Mouse (Mus musculus) R1 (cell line): Measurements from ENCODE around the gene Gne.
A peak's percentile ranks its signal among the peaks of the same experiment; 100 is the strongest.

Source experiments
- DNase-seq: peaks from one replicate; pipeline ENCODE4 v3.0.0-alpha.2; 2018; ENCODE audit warnings: low read depth, low spot score

Gne gene

DNA sequence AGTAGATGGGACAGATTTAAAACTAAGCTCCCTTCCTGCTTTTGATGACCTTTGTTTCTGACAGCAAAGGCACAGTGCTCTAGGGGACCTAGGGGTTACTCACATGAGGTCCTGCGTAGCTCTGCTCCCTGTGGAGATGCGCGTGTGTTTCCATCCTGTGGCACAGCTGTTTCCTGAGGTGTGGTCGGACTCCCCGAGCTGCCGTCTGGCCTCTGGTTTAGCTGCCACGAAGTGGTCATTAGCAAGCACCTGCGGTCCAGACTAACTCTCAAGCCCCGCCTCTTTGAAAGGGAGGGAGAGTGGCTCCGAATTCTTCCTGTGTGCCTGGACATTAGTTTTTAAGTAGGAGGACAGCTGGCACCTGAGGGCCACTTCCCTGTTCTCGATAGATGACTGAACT, at the start of gene Gne:
Gene Gne, minus strand, starts transcription at position 233 of the 400 bp plus-strand sequence.
- DNase-seq, result peak; percentile 29

DNA sequence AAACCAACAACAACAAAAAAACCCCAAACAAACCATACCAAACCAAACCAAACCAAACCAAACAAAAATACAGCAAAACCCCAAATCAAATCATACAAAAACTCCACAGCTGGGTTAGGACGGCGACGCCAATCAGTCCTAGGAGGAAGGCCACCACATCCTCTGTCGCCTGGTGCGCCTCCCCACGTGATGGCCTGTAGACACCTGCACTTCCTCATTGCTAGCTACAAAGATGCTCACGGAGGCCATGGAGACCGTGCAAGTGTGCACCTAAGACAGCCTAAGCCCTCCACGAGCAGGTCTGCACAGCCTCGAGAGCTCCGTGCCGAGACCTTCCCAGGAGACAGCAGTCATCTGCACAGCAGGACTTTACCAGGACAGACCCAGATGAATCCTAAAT, 42.8 kb upstream of the Gne start:
- DNase-seq, result peak; percentile 17

DNA sequence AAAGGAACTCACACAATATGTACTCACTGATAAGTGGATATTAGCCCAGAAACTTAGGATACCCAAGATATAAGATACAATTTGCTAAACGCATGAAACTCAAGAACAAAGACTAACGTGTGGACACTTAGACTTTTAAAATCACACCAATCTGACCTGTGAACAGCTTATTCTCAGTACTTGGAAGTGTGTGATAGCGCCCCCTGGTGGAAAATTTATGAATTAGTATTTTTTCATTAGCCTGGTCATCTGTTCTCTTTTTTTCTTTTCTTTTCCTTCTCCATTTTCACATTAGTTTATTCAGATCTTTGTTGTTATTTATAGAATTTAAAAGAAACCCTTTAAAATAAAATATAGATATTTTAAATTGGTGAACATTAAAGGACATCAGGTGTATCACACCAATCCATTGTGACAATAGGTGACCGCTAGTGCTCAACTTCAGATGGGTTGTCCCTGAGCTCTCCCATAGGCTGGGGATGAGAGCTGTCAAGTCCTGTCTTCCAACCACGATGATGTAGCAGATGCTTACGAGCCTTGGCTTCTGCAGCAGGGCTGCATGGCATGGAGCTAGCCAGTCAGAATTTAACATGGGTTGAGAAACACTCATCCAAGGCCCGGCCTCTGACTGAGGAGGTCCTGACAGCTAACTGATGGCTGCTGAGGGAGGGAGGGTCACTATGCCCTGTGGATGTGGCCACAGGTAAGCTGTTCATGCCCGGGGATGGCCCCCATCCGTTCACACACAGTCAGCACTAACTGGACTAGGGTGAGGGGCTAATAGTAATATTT, 35.6 kb upstream of the Gne start:
- peak; percentile 52 for DNase-seq

DNA sequence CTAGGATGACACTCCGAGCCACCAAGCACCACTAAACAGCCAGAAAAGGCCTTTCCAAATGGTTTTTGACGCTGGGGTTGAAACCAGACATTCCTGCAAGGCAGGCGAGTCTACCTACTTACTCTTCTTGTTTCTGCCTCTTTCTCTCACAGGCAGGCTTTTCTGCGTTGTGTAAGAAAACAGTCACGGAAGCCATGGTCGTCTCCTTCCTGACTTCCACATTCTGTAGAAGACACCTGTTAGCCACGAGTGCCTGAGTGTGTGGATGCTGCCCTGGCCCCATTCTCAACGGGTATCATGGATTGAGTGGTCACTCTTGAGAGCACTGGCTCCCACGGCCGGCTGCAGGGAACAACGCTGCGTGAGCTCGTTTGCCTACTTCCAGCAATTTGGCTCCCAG, 31.1 kb upstream of the Gne start:
- DNase-seq, result no peak

DNA sequence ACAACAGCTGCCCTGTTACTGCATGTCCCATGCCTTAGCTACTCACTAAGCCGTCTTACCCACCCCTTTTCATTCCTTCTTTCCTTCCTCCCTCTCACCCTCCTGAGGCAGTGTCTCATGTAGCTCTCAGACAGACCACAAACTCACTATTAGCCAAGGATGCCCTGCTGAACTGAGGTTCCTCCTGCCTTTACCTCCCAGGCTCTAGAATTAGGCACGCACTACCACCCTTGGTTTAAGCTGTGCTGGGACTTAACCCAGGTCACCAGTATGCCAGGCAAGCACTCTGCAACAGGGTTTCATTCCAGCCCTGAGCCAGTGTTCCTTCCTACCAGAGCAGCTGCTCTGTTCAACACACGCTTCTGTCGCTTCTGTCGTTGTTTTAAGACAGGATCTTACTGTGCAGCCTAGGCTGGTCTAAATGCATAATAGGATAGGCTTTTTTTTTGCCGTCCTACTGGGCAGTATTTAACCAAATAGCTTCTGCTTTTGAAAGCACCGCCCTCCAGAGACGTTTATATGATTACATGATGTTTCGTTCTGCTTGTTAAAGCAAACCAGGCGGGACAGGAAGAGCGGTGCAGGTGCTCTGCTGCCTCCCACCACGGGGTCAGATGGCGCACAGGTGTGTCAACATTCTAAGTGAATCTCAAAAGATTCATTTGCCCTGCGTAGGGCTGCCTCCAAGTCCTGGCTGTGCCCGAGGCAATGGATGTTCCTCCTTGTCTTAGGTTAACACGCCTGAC, 29.6 kb upstream of the Gne start:
- no peak for DNase-seq

DNA sequence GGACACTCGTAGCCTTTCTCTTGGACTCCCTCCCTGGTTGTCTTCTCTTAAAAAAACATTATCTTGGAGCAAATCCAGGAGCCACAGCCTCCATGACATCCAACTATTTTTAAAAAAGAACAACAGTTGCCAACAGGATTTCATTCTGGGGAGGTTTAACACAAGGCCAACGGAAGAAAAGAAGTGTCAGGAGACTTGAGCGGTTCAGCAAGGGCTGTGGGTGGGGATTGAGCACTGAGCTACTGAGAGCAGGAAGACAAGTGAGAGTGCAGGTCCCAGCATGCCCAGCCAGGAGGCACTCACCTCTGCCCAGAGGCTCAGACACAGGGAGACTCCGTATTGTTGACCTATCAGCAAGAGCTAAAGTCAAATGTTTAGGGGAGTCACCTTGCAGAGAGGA, 28.8 kb upstream of the Gne start:
- DNase-seq, result no peak

DNA sequence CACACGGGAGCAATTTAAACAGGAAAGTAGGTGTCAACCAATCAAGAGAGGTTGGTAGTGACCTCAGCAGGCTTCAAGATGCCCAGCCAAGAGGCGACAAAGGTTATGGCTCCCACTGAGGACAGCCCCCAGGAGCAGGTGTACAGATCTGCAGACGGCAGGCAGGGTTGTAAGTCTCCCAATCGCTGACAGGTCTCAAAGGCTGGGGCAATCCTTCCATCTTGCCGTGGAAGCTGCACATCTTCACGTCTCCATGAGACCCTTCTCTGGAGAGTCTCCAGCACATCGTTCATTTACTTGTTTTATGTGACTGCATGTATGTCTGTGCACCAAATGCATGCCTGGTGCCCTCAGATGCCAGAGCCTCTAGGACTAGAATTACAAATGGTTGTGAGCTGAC, 26.8 kb upstream of the Gne start:
- no peak for DNase-seq

DNA sequence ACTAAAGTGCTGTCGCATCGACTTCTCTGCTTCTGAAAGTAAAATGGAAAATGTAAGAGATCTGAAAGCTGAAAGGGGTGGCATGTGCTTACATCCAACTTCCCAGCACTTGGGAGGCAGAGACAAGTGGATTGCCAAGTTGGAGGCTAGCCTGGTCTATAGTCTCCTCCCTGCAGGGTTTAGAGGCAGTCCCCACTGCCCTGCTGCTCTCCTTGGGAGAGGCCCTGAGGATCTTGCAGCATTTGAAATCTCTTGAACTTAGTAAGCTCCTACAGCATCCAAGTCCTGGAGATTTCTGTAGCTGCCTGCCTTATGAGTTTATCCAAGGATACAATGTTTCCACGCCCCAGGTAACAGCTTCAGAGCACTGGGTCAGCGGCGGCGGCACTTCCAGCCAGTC, 24.3 kb upstream of the Gne start:
- DNase-seq, result no peak

DNA sequence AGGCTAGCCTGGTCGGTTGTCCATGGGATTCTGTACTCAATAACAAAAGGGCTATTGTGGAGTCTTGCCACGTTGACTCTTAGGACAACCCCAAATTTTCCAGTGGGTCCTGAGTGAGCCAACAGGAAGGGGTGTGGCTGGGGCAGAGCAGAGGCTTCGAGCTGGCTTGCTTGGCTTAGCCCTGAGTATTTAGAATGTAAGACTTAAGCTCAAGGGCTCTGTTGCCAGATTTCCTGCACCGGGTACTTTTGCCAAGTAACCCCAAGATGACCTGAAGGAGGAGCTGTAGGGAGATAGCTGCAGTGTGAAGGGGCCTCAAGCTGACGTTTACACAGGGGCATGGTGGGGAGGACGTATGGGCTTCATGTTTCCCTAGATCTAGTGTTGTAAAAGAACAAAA, 23.4 kb upstream of the Gne start:
- no peak for DNase-seq

DNA sequence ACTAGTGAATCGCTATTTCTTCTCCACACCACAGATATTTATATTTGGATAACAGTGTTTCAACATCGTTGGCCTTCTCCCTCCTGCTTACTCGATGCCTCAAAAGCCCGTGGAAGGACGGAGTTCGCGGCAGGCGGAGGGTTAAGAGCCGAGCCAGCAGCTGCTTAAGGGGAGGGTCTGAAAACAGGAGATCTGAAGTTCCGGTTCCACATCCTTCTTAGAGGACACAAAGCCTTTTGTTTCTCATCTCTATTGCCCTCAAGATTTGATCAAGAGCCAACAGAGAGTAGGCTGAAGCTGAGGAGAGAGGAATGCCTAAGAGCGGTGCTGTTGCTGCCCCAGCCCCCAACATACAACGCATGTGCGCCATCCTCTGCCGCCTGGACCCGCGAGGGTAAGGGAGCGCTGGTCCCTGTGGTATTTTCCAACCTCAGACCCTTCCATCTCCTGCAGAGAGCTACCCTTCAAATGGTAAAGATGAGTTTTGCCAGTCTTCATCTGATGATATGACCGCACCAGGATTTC, 22.4 kb upstream of the Gne start:
- DNase-seq, result peak; percentile 35

DNA sequence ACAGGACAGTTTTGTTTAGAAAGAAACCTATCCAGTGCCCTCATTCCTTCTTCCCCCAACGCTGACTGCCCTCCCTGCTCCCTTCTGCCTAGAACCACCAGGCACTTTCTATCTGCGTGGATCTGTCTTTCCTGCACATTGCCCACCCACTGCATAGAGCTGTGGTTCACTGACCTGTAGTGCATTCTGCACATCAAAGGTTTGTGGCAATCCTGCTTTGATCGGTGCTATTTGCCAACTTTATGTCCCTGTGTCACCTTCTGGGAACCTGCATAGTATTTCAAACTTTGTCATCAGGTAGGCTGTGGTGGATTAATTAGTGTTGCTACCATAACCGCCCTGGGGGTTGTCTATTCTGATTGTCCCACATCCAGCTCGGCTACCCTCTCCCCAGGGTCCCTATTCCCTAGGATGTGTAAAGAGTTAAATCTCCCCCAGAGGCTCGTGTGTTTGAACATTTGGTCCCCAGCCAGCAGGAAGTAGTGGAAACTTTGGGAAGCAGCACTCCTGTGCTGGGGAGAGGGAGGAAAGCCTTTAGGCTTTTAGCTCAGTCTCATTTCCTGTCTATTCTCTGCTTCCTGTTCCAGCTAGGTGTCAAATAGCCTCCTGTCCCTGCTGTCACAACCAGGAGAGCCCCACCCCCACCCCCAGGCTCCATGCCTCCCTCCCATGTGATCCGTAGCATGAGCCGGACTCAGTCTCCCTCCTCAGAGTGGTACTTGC, 20.4 kb upstream of the Gne start:
- DNase-seq, result no peak

DNA sequence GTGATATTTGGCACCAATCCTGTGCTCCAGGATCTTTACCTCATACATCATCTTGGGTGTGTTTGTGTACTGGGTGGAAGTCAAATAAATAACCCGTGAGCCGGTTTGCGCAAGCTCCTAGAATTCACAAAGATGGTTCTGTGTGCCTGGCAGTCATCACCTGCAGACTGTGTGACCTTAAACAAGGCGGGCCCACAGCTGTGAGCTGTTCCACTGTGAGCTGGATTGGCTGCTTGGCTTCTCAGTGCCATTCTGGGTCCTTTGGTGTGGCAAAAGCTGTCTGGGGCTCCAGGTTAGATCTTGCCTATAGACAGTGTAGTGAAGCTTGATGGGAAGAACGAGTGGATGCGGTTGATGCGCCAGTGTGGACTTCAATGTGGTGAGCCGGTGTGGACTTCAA, 19.6 kb upstream of the Gne start:
- DNase-seq, result no peak

DNA sequence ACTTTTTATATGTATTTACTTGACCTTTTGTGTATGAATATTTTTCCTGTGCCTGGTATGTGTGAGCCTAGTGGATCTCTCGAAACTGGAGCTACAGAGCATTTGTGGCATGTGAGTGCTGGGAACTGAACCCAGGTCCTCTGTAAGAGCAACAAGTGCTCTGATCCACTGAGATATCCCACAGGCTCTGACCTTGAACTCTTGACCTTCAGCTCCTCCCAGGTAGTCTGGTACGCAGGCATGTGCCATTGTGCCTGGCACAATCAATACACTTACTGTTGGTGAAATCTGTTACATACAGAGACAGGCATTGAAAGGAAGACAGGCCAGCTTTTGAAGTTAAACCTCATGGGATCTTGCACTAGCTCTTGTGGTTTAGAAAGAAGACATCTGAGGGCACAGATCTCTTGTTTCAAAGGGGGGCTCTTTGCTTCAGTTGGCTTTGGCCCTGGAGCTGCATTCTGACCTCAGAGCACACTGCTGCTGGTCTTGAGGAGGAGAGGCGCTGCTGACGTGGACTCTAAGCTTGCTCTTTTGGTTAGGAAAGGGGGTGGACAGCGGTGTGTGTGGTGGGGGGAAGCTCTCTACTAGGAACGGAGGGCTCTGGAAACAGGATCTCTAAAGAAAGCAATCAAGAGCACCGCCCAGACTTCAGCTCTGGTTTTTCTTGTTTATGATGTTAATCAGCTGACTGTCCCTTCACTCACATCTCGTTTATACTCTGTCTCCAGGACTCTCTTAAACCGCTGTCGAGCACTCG, 13.8 kb upstream of the Gne start:
- DNase-seq, result peak; percentile 64

DNA sequence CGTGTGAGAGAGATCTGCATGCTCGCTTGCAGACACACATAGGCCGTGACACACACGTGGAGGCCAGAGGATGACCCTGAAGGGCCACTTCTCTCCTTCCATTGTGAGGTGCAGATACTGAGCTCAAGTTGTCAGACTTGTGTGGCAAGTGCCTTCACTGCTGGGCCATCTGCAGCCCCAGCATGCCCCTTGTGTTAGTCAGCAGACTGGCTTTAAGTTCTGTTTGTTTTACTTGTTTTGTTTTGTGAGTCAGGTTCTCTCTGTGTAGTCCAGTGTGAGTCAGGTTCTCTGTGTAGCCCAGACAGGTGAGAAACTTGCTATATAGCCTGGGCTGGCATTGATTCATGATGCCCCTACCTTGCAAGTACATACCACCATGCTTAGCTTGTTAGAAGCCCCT, 10.5 kb upstream of the Gne start:
- no peak for DNase-seq

DNA sequence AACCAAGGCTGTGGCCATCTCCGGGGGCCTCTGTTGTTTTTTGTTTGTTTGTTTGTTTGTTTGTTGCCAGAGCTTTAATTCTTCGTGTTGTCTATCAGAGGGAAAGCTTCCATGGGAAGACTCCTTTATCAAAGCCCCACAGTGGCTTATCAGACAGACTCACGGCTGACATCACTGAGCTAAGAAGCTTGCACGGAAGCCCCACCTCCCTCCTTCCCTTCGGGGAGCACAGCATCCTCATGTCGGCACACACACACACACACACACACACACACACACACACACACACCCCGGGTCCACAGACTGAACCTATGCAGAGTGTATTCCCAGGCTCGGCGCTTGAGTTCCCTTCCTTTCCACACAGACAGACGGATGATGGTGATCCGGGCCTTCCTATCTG, 8.4 kb upstream of the Gne start:
- DNase-seq, result no peak

DNA sequence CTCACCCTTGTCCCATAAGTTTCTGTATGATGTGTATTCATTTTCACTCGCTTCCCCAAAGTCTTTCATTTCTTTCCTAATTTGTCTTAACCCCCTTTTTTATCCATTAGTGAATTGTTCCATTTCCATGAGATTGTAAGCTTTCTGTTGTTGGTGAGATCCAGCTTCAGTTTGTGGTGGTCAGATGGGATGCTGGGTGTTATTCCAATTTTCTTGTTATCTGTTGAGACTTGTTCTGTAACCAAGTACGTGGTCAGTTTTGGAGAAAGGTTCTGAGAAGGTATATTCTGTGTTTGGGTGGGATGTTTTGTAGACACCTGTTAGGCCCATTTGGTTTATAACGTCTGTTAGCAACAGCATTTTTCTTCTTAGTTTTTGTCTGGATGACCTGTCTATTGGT, 1.6 kb upstream of the Gne start:
- no peak for DNase-seq

DNA sequence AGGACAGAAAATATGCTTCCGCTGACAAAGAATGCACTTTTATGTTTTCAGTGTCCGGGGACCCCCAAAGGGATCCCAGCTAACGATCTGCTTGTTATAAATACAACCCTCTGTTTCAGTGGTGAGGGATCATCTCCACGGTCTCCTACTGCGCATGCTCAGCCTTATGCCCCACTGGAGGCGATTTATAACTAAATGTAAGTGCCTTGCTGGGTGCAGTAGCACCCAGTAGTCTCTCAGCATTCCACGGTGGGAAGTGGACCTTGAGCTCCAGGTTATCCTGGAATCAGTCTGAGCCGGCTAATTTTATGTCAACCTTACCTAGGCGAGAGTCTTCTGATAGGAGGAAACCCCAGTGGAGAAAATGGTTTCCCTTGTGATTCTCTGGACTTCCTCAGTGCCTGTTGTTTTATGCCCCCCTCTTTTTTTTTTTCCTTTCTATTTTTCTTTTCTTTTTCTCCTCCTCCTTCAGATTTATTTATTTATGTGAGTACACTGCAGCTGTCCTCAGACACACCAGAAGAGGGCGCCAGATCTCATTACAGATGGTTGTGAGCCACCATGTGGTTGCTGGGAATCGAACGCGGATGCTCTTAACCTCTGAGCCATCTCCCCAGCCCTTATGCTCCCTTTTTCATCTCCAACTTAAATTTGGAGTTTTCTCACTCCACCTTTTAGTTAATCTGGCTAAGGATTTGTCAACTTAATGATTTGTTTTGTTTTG, 787 bp upstream of the Gne start:
- DNase-seq, result no peak

DNA sequence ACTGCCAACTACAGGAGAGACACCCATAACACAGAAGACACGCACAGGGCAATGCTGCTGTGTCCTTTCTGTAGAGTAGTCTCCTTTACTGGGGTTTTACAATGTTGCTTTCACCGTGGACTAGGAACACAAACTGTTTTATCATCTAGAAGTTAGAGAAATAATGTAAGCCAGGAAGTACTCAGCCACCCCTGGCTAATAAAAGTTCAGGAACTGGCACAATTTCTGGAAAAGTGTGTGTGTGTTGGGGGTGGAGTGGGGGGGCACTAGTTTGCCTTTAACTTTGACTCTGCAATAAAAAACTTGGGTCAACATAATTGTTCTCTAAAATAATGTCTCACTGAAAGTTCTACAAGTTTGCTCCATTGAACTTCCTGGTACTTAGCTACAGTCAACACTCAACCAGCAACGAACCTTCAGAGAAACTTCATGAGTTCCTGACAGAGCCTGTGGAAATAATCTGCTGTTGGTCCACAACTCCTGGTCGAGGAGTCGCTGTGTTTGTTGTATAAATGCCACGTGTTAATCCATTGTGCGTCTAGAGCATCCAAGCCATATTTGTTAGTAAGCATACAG, 5.5 kb downstream of the Gne start:
- no peak for DNase-seq

DNA sequence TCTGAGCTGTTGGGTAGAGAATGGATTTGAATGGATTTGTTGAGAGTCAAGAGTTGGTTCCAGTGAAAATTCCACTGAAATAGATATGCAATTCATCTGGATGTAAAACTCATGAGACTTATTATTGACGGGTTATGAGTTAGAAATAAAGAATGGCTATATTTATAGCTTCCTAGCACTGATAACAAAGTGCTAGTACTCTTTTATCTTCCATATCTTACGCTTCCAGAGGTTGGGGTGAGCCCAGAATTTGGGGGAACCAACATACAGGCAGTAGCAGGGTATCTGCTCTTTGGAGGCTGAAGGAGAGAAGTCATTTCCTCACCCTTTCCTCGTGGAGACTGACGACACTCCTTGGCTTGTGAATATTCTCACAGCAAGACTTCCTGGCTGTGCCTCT, 9.6 kb downstream of the Gne start:
- no peak for DNase-seq

DNA sequence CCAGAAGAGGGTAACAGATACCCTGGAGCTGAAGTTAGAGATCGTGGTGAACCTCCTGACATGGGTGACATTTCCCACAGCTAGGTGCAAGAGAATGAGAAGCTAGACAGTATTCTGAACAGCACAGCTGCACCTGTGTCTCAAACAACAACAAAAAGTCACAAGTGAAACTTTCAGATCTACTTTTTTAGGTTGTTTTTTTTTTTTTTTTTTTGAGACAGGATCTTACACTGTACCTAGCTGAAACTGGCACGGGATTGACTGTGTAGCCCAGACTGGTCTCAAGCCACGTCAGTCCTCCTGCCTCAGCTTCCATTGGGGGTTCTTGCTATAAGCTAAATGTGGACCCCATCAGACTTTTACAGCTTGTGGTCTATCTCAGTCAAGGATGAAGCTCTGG, 10.2 kb downstream of the Gne start:
- no peak for DNase-seq
